Mouse (Mus musculus) left cerebral cortex, adult 11 months (tissue): ENCODE measurements around the gene Zfp566.
A peak's percentile ranks its signal among the peaks of the same experiment; 100 is the strongest.
"Not testable (repeated sequence)": the region's sequence is repeated elsewhere in the genome, so short reads cannot be mapped to it uniquely, and the experiment has no call there.

ENCODE experiments used
- DNase-seq: peaks from one replicate; pipeline ENCODE4 v3.0.0; 2022; ENCODE audit warnings: low spot score

Zfp566 gene

DNA sequence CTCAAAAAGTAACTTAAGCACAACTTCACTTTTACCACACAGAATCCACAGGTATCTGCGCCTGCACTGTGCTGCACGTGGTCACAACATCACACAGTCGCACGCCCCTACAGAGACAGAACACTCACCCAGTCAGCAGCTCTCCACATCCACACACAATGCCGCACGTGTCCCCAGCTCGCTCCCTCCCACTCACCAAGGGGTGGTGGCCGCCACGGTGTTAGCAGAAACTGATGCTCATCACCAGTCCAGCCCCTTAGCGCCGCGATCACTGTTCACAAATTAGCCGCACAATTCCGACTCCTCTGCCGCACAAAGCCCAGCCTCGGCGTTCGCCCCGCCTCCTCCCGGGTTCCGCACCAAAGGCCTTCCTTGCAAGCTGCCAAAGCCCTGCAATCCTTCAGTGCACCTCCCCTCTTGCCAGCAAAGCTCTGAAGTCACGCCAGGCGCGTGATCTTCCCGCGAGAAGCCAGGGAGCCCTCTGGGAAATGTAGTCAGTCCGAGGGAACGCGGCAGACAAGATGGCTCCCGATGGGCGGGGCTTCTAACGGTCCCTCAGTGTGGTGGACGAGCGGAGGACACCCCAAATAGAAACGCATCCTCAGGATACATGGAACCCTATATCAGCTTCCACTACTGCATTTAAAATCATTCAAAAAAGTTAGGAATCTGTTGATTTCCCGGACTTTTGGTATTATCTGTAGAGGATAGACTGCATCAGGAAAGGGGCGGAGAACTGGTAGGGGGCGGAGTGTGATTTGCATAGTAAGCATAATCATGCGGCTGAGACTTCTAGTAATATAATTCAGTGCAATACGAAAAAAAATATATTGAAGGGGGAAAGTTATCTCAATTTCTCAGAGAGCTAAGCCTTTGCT is at the start of gene Zfp566, which contains the start of gene Gm26920:
Zfp566 (minus strand) TSS at position 436 of the 878 bp plus-strand sequence.
Gm26920 (minus strand) TSS at position 319 of the 878 bp plus-strand sequence.
- peak; percentile 94 for DNase-seq

DNA sequence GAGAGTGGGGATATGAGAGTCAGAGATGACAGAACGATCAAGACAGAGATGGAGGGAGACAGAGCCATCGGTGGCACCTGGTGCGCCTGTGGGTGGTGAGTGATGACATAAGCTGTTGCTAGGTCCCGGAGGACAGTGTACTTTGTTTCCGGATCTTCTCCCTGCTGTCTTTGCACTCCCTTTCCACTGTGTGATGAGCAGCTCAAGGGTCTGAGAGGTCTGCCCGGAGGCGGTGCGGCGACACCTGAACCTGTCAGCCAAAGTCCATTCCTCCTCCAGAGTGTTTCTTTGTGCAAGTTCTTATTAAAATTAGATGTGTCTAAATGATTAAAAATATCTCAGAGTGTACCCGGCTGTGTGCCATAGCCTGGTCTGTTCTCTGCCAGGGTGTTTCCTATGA is 46.5 kb upstream of the Zfp566 start:
- no peak for DNase-seq

DNA sequence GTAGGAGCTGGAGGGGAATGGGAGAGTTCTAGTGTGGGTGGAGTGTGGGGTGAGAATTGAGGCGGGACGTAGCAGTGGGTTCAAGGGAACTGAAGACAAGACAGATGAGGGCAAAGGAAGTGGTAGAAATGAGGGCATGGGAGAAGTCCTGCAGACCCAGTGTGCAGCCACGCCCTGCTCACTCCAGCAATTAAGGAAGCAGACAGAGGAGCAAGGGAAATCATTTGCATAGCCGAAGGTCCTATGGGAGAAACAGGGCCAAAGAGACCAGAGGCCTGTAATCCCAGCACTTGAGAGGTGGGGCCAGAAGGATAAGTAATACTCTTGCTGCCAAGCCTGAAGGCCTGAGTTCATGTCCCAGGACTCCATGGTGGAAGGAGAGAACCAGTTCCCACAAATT is 42.1 kb upstream of the Zfp566 start:
- no peak for DNase-seq

DNA sequence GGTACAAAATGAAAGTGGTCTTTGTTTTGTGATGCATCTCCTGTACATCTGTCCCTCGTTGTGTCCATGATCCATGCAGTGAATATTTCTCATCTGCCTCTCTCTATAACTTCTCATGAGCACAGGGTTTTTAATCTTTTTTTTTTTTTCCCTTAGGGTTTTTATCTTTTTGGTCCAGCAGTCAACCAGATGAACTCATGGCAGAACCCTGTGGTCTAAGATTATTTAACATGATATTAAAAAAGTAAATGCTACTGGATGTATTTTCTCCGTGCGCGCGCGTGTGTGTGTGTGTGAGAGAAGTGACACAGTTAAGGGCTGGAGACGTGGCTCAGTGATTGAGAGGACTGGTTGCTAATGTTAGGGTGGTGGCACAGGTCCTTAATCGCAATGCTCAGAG is 39.6 kb upstream of the Zfp566 start:
- no peak for DNase-seq

DNA sequence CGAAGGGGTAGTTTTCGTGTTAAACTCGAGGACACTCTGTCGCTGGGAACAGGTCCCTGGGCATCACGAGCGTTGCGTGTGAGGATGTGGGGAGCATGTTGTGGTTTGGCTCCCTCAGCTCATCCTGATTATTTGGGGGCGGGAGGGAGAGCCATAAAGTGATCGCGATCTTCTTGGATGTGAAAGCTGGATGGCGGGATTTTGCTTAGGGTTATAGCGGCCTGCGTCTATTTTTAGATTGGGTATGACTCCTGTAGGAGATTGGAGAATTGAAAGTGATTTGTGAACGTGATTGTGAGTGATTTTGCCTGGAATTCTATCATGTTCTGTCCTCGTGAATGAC is 31.8 kb upstream of the Zfp566 start:
- no peak for DNase-seq

DNA sequence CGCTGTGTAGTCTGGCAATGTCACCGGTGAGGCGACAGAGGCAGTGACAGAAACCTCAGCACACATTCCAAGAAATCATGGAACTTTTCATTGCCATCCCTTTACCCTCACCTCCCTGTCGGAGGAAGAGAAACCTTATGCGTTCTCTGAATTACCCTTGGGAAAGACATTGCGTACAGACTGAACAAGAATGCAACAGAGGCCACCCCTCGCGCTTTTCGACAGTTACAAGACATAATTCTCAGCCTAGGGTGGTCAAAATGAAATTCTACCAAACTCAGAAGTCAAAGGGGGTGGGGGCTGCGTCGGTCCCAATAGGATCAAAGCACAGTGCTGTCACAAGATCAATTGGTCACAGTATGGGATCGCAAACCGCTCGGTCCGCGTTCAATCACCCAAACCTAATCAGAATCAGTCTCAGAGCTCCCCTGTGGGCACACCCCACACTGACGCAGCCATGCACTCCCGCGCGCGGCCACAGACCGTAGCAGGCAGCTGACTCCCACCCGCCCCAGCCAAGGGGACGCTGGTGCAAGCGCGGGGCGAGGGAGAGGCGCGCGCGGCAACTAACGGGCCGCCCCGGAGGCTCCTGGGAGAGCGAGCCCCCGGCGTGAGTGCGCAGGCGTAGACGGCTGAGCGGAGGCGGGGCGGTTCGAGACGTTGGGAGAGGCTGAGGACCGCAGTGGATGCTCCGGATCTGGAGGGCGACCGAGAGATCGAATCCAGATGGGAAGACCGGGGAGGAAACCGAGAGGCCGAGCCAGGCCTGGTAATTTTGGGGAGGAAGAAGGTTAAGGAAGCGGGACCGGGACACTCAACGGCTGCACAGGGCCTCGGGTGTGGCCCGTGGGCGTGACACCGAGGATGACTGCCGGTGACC is 31.2 kb upstream of the Zfp566 start, which contains the start of gene Zfp382:
Zfp382 (plus strand) TSS at position 635 of the 880 bp plus-strand sequence.
- DNase-seq: peak; percentile 81

DNA sequence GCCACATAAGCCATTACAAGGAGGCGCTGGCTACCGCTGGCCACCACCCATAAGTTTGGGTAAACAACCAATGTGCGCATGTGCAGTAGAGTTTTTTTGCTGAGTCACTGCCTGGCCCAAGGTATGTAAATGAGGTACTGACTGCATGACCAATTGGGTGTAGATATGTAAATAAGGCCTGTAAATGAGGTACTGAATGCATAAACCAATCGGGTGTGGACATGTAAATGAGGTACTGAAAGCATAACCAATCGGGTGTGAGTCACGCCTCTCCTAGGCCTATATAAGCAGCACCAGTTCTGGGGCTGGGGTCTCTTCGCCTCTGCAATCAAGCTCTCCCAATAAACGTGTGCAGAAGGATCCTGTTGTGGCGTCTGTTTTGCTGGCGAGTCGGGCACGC is 27.6 kb upstream of the Zfp566 start:
- DNase-seq: not testable (repeated sequence)

DNA sequence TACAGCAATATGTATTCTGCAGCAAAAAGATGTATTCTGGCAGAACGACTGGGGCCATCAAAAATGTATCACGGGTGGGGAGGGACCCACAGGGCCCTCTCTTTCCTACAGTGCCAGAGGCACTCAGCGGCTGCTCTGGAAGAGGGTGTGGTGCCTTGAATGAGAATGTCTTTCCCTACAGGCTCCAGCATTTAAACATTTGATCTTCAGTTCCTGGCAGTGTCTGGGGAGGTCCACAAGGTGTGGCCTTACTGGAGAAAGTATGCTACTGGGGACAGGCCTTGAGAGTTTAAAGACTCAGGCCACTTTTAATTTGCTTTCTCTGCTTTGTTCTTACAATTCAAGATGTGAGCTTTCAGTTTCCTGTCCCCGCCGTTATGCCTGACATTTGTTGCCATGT is 25.7 kb upstream of the Zfp566 start:
- DNase-seq: no peak

DNA sequence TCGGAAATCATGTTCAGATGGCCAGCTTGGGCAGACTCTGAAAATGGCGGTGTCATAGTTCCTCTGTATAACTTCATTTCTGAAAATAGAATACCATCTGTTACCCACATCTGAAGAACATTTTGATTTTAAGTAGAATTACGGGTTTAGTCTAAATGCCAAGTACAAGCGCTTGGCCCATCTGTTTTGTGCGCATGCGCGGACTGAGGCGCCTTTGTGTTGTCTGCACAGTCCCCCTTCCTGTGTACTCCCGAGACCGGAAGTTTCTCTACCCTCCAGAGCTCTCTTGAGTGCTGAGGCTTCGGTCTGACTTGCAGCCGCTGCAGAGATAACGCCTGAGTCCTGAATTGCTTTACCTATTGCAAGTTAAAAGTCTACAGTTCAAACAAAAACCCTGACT is 9.0 kb upstream of the Zfp566 start:
- peak; percentile 72 for DNase-seq

DNA sequence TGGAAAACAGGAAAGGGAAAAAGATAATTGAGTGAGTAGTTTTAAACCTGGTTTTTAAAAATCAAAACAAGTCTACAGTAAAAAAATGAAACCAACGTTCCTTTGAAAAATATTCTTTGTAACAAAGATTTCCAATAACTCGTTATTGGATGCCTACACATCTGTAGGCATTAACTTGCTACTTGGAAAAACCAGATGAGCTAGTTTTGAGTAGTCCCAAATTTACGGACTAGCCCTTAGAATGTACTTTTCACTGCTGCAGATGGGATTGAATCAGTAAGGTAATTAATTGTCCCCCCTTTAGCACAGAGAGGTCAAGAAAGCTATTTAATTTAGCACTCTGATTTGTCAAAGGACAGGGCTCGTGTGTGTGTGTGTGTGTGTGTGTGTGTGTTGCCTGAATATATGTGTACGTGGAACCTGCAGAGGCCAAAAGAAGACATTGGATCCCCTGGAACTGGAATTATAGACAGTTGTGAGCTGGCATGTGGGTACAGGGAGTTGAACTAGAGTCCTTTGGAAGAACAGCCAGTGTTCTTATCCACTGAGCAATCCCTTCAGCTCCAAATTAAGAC is 5.3 kb upstream of the Zfp566 start:
- DNase-seq: no peak

DNA sequence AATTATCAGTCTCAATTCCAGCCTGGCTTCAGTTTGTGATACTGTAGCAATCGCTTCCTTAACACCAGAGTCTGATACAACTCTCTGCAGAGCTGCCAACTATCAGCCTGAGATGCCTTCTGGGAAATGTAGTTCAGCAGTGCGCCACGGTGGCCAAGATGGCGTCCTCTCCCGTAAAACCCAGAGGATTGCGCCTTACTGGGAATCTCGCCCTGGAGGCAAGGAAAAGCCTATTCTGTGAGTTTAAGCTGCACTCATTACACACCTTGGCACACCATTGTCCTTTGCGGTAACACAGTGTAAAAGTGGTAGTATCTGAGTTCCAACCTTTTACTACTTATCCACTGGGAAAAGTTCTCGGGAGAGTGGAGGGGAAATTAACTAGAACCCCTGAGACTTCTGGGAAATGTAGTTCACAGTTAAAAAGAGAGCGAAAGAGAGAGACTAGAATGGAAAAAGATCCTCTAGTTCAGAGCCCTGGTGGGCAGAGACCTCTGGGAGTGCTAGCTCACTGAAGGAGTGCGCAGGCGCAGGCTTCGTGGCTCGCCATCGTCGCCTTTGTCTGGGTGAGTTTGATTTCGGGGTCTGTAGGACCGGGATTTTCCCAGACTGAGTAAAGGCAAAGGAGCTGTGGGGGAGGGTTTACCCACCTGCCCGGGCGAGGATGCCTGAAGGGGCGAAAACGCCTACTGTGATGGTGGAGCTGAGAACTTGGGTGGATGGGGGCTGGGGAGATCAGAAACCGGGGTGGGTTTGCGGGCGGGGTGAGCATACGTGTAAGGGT is 4.5 kb upstream of the Zfp566 start, which contains the start of gene Zfp260:
Zfp260 (plus strand) TSS at position 132 of the 784 bp plus-strand sequence.
- peak; percentile 89 for DNase-seq

DNA sequence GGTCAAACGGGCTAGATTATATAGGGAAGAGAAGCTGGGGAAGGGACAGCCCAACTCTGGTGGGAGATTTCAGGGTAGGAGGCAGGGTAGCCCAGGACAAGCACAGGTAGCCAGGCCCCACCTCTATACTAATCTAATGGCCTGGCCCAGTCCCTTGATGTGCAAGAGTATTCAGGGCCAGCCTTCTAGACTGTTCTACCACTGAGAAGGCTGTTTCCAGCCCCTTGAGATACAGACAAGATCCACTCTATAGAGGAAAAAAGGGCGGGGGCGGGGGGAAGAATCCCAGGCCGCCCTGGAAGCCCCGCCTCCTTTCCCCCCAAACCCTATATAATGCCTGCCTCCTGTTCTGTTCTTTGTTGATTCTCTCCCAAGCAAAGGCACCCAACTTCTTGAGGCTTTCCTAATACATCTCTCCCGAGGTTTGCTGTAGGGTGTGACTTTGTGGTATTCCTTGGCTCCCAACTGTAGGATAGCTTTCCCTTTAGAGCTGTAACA is 3.6 kb upstream of the Zfp566 start:
- no peak for DNase-seq

DNA sequence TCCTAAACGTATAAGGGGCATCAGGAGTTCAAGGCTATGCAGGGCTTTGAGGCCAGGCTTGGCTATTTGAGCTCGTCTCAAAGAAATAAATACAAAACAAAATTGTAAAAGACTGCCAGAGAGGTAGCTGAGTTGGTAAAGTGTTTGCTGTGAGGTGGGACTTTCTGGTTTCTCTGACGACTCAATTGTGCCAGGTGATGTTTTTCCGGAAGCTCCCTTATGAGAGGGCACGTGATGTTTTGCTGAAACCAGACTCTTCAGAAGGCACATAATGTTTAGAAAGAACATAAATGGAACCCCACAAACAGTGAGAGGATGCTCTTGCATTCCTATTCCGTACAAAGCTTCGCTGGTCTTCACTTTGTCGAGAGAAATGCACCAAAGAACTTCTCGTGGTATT is 2.3 kb upstream of the Zfp566 start:
- DNase-seq: no peak

DNA sequence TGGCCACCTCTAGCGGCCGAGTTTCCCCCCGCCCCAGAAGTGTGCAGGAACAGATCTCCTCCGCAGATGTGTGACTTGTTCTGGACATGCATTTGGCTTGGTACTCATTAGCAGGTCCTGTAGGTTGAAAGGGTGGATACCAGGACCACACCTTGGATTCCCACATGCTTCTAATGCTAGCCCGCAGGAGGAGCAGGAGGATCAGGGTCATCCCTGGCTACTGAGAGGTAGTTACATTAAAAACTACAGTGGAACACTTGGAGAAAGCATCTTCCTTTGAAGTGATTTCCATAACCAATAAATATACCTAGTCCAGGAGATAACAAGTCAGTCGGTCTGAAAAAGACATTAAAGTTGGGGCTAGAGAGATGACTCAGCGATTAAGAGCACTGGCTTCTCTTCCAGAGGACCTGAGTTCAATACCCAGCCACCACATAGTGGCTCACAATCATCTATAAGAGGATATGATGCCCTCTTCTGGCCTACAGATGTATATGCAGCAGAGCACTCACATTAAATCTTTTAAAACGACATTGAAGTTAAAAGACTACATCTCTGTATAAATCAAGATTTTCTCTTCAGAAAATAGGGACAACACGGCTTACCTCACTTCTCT is 751 bp upstream of the Zfp566 start:
- DNase-seq: no peak

DNA sequence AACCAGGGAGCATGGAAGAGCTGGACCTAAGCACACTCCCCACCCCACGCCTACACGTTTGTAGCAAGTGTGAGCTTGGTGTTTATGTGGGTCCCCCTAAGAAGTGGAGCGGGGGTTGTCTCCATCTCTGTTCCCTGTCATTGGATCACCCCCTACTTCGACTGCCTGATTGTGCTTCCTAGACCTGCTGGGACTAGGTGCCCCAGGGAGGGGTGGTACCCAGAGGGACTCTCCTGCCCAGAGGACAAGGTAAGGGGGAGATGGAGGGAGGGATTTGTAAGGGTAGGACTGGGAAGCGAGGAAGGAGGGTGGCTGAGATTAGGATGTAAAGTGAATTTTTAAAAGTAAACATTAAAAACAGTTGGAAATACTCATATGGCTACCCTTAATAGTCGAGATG is 922 bp downstream of the Zfp566 start:
- DNase-seq: no peak

DNA sequence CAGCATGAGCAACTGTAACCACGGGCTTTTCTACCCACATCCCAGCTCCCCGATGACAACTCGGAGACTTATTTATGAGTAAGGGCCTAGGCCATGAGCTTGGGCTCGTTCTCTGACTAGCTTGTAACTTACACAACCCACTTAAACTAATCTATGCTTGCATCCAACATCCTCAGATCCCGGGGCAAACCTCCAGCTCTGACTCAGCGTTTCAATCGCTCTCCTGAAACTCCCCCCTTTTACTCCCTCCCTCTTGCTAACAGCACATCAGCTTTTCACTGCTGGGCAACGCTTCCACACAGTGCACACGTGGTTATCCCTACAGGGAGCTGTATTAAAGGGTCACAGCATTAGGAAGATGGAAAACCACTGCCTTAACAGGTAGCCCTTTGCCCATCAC is 3.8 kb downstream of the Zfp566 start:
- DNase-seq: no peak

DNA sequence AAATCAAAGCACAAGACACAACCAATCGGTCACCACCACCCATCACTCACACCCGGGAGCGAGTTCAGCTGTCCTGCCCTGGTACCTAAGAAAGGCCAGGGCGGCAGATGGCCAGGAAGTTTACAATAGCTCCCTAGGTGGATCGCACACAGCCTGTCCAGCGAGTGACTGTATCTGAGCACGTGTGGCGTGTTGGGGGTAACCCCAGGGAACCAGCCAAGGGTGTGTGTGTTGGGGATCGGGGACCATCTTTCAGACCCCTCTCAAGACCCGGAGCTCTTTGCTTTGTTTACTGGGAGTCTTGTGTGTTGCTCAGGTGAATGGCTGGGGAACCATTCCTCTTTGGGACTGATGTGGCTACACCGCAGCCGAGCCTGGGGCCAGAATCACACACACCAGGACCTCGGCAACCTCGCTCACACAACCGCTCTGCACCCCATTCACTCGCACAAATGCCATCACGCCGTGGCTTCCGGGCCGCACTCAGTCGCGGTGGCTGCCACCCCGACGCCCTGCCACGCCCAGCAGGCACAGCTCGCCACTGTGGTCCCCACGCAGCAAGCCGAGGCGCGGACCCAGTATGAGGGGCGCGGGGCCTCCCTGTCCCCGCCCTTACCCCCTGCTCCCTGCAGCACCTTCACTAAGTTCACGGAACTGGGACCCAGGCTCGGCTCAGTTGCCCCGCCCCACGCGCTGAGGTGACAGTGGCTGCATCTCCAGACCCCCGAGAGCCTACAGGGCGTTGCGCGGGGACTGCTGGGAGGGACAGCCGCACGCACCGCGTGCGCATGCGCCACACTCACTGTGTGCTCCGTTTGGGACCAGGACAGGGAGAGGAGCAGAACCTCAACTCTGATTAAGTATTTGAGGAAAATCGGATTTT is 17.9 kb downstream of the Zfp566 start, which contains the start of gene Zfp82:
Zfp82 (minus strand) TSS at position 755 of the 883 bp plus-strand sequence.
- peak; percentile 74 for DNase-seq

DNA sequence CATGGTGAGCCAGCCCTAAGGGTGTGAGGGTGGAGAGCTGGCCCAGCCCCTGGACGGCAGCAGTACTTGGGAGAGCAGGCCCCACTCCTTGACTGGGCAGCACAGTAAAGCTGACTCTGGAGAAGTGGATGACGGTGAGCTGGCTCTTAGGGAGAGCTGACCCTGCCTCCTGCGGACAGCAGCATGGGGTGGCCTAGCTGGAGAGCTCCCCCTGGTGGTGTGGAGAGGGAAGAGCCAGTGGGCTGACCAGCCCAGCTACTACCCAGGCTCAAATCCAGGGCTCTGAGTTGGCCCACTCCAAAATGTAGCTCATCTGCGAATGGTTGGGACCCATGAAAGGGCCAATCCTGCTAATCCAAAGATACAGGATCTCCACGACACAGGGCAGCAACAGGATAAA is 25.7 kb downstream of the Zfp566 start:
- no peak for DNase-seq

DNA sequence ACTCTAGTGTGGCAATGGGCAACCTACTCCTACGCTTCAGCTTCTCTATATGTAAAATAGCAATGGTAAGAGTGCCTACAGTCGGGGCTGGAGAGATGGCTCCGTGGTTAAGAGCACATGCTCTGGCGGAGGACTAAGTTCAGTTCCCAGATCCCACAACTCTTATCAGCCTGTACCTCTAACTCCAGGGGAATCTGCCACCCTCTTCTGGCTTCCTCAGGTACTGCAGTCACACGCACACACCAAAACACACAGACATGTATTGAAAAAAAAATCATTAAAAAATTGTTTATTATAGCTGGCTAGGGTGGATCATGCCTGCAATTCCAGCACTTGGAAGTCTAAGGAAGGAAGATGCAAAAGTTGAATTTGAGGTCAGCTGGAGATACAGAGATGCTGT is 27.8 kb downstream of the Zfp566 start:
- DNase-seq: no peak

DNA sequence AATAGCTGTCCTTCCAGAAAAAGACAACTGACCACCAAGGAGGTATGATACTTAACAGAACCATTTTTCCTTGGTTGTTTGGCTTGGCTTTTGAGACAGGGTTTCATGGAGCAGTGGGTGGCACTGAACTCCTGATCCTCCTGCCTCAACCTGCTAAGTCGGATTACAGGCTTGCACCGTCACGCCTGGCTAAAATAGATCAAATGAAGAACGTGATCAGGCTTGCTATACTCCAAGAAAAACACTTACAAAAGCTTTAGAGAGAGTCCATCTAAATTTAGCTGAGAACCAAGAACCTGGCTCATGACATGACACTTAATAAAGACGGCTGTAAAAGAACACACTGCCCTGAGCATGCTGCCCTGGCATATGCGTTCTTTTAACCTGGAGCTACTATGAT is 30.0 kb downstream of the Zfp566 start:
- no peak for DNase-seq
